ENCODE assay signal across 18 mouse cellular contexts in the genomic region with DNA sequence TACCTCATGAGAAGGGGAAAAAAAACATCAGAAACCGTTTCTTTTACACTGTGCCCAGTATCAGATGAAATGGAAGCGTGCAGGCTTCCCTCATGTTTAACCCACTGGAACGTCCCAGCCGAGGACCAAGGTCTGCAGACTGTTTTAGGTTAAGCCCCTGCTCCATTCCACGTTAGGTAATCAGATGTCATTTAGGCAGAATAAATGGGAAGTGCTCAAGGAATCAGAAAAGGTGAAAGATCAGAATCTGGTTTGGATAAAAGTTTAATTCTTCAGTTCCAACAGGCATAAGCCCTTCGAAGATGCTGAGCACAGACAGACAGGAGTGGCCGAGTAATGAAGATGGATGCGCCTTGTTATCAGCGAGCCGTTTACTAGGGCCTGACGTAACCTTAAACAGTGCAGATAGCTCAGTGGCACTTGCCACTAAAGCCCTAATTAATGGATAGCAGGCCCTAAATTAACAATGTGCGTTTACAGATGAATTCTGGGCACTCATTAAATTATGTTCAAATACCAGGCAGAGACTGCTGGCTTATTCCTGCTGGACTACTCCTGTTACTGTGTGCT.
DNase-seq lines count a peak whose midpoint lies in the region; ATAC-seq and TF ChIP-seq lines count a peak whose summit lies in the region.
"Had no signal": no experiment of that assay in that cellular context is flagged by ENCODE, and none has a peak within 500 bp of the region (broad histone marks: within the 10 kb centered on the region; RNA-seq: fewer than 3 reads in every experiment).

No protein-coding gene starts in this region.

- WGBS in forebrain, embryonic 11.5 days: 57% methylated on average over 12 of the region's 12 CpGs
- WGBS in forebrain, embryonic 15.5 days: 46% methylated on average over 12 of the region's 12 CpGs
- WGBS in embryonic facial prominence, embryonic 14.5 days: 34% methylated on average over 12 of the region's 12 CpGs

- ATAC-seq in forebrain, embryonic 11.5 days (replicated peaks; ENCODE audit: low FRiP score): peak; percentile 52; the same call in 1 of the 2 replicates
- ATAC-seq in forebrain, embryonic 15.5 days (replicated peaks): no peak
- ATAC-seq in embryonic facial prominence, embryonic 14.5 days (ENCODE audit: low read depth): peak; percentile 21; the same call in 1 of the 2 replicates
- ATAC-seq: Patski had no signal

- DNase-seq in forebrain, embryonic 11.5 days (ENCODE audit: low spot score): no peak
- no peak for DNase-seq in layer of hippocampus, adult 2 months (ENCODE audit: low spot score in 2 of 2)
- DNase-seq in layer of hippocampus, adult 18-20 months (ENCODE audit: low spot score in 2 of 2): no peak
- no peak for DNase-seq in embryonic facial prominence, embryonic 14.5 days (ENCODE audit: low spot score)
- peak; percentile 28 for DNase-seq in retina, embryonic 14.5 days (ENCODE audit: low spot score)
- no peak for DNase-seq in left cerebral cortex, adult 9 months (ENCODE audit: low spot score in 2 of 2)
- DNase-seq in ovary, postnatal 36 days (ENCODE audit: low spot score): no peak
- DNase-seq: cerebellum, adult 11 months; gastrocnemius, postnatal 14 days; heart, postnatal 4 days; kidney, adult 9 months; lung, embryonic 14.5 days; right cerebral cortex, postnatal 4 days; thymus, adult 2 months had no signal

- H3K4me1 ChIP-seq in forebrain, embryonic 11.5 days (replicated peaks; ENCODE audit: control insufficient read depth, insufficient read depth, low read length): peaks cover 10% of the 10 kb centered on the region
- peaks cover 18% of the 10 kb centered on the region for H3K4me1 ChIP-seq in forebrain, embryonic 15.5 days
- peaks cover 24% of the 10 kb centered on the region for H3K4me1 ChIP-seq in embryonic facial prominence, embryonic 14.5 days (ENCODE audit: control insufficient read depth, insufficient read depth, low read length)

- no peak overlapping the region for H3K4me2 ChIP-seq in forebrain, embryonic 11.5 days (ENCODE audit: low read depth, low read length, severe bottlenecking)
- H3K4me2 ChIP-seq in forebrain, embryonic 15.5 days (replicated peaks): no peak overlapping the region
- no peak overlapping the region for H3K4me2 ChIP-seq in embryonic facial prominence, embryonic 14.5 days (ENCODE audit: low read depth, low read length)
- H3K4me2 ChIP-seq: lung, embryonic 14.5 days had no signal

- no peaks in the 10 kb centered on the region for H3K27me3 ChIP-seq in forebrain, embryonic 11.5 days (ENCODE audit: control insufficient read depth, insufficient read depth, low read length)
- H3K27me3 ChIP-seq in forebrain, embryonic 15.5 days: no peaks in the 10 kb centered on the region
- H3K27me3 ChIP-seq in embryonic facial prominence, embryonic 14.5 days (replicated peaks; ENCODE audit: control insufficient read depth, insufficient read depth, low read length): no peaks in the 10 kb centered on the region
- H3K27me3 ChIP-seq: limb, embryonic 12.5 days; Patski had no signal

- H3K36me3 ChIP-seq in forebrain, embryonic 11.5 days (ENCODE audit: control insufficient read depth, insufficient read depth, low read length): no peaks in the 10 kb centered on the region
- no peaks in the 10 kb centered on the region for H3K36me3 ChIP-seq in forebrain, embryonic 15.5 days
- no peaks in the 10 kb centered on the region for H3K36me3 ChIP-seq in embryonic facial prominence, embryonic 14.5 days (ENCODE audit: control insufficient read depth, insufficient read depth, low read length)
- H3K36me3 ChIP-seq: heart, embryonic 10.5 days; limb, embryonic 12.5 days had no signal

- TF ChIP-seq CTCF in layer of hippocampus, adult 2 months (conservative IDR thresholded peaks at IDR 0.05): no peak

- H3K27ac ChIP-seq in forebrain, embryonic 11.5 days (ENCODE audit: low read depth, low read length): no peak overlapping the region
- no peak overlapping the region for H3K27ac ChIP-seq in forebrain, embryonic 15.5 days (replicated peaks)
- H3K27ac ChIP-seq in layer of hippocampus, adult 2 months: peak overlapping the region; percentile 55; the same call in 1 of the 2 replicates
- H3K27ac ChIP-seq in embryonic facial prominence, embryonic 14.5 days (replicated peaks; ENCODE audit: low read depth, low read length): no peak overlapping the region
- H3K27ac ChIP-seq: limb, embryonic 12.5 days had no signal

- H3K4me3 ChIP-seq in forebrain, embryonic 11.5 days (ENCODE audit: low read depth, low read length): no peak overlapping the region
- no peak overlapping the region for H3K4me3 ChIP-seq in forebrain, embryonic 15.5 days
- no peak overlapping the region for H3K4me3 ChIP-seq in layer of hippocampus, adult 2 months
- H3K4me3 ChIP-seq in embryonic facial prominence, embryonic 14.5 days (ENCODE audit: low read depth, low read length): no peak overlapping the region
- H3K4me3 ChIP-seq: limb, embryonic 12.5 days had no signal

- no peaks in the 10 kb centered on the region for H3K9me3 ChIP-seq in forebrain, embryonic 11.5 days (ENCODE audit: control insufficient read depth, low read length)
- no peaks in the 10 kb centered on the region for H3K9me3 ChIP-seq in forebrain, embryonic 15.5 days
- no peaks in the 10 kb centered on the region for H3K9me3 ChIP-seq in embryonic facial prominence, embryonic 14.5 days (ENCODE audit: control insufficient read depth, low read length)
- H3K9me3 ChIP-seq: heart, embryonic 10.5 days; limb, embryonic 12.5 days had no signal

- H3K9ac ChIP-seq in forebrain, embryonic 11.5 days (ENCODE audit: low read length): no peak overlapping the region
- no peak overlapping the region for H3K9ac ChIP-seq in forebrain, embryonic 15.5 days (replicated peaks)
- H3K9ac ChIP-seq in embryonic facial prominence, embryonic 14.5 days (ENCODE audit: low read depth, low read length): no peak overlapping the region
- H3K9ac ChIP-seq: limb, embryonic 12.5 days; lung, embryonic 14.5 days had no signal
